Mouse (Mus musculus) ZHBTc4 (cell line): ENCODE measurements around the gene Muc1.

Experiments used
- DNase-seq: peaks from one replicate; pipeline ENCODE4 v3.0.0-alpha.2; 2011; ENCODE audit warnings: low read depth, low spot score

Muc1 gene

GRCm38 (mm10) chr3:89270051-89270755, 41.3 kb downstream of the Muc1 start, which contains the start of gene Slc50a1:
Gene Slc50a1 (minus strand): TSS chr3:89270570.
- DNase-seq, result peak; percentile 52

GRCm38 (mm10) chr3:89270891-89271290, 42.0 kb downstream of the Muc1 start:
- DNase-seq, result no peak

GRCm38 (mm10) chr3:89271760-89272159, 42.9 kb downstream of the Muc1 start:
- DNase-seq, result no peak

- DNase-seq, result no peak
Measured at GRCm38 (mm10) chr3:89276061-89276460, 47.2 kb downstream of the Muc1 start.

- no peak for DNase-seq
Measured at GRCm38 (mm10) chr3:89277281-89278021, 48.6 kb downstream of the Muc1 start.

GRCm38 (mm10) chr3:89278107-89278506, 49.2 kb downstream of the Muc1 start:
- DNase-seq, result no peak

- DNase-seq, result no peak
Measured at GRCm38 (mm10) chr3:89278643-89279042, 49.8 kb downstream of the Muc1 start.

- peak; percentile 90 for DNase-seq
Measured at GRCm38 (mm10) chr3:89279153-89279890, 50.5 kb downstream of the Muc1 start.

GRCm38 (mm10) chr3:89280050-89280605, 51.3 kb downstream of the Muc1 start:
- DNase-seq, result no peak

- peak; percentile 64 for DNase-seq
Measured at GRCm38 (mm10) chr3:89280606-89281511, 52.0 kb downstream of the Muc1 start, which contains the start of gene Efna1. Gene Efna1 (minus strand): TSS chr3:89281142.

- peak; percentile 92 for DNase-seq
Measured at GRCm38 (mm10) chr3:89281579-89282290, 52.9 kb downstream of the Muc1 start.

- no peak for DNase-seq
Measured at GRCm38 (mm10) chr3:89282291-89282643, 53.4 kb downstream of the Muc1 start.
